Mouse (Mus musculus) spleen, postnatal 4 days (tissue): ENCODE data around the gene Trio.

Source experiments
- DNase-seq, 2 experiments: peaks; one replicate each; pipeline ENCODE4 v3.0.0; 2022; ENCODE audit warnings: low spot score in 2 of 2

Gene Trio

GRCm38 (mm10) chr15:28025447-28026166 is at the start of gene Trio:
Trio (minus strand) TSS chr15:28025848.
- DNase-seq = peak; percentile 81 to 89

- no peak for DNase-seq
Measured at GRCm38 (mm10) chr15:28074416-28074970, 48.8 kb upstream of the Trio start.

- no peak for DNase-seq
Measured at GRCm38 (mm10) chr15:28071601-28072000, 46.0 kb upstream of the Trio start.

GRCm38 (mm10) chr15:28070771-28071419 is 45.2 kb upstream of the Trio start:
- DNase-seq = no peak

- no peak for DNase-seq
Measured at GRCm38 (mm10) chr15:28070221-28070620, 44.6 kb upstream of the Trio start.

- no peak for DNase-seq
Measured at GRCm38 (mm10) chr15:28067373-28067772, 41.7 kb upstream of the Trio start.

- no peak for DNase-seq
Measured at GRCm38 (mm10) chr15:28066468-28066867, 40.8 kb upstream of the Trio start.

GRCm38 (mm10) chr15:28065572-28065971 is 39.9 kb upstream of the Trio start:
- no peak for DNase-seq

GRCm38 (mm10) chr15:28064733-28065088 is 39.1 kb upstream of the Trio start:
- DNase-seq = no peak

- no peak for DNase-seq
Measured at GRCm38 (mm10) chr15:28064081-28064732, 38.6 kb upstream of the Trio start.

GRCm38 (mm10) chr15:28063466-28063865 is 37.8 kb upstream of the Trio start:
- DNase-seq = no peak

GRCm38 (mm10) chr15:28062016-28062415 is 36.4 kb upstream of the Trio start:
- DNase-seq = no peak

GRCm38 (mm10) chr15:28060977-28061376 is 35.3 kb upstream of the Trio start:
- no peak for DNase-seq

GRCm38 (mm10) chr15:28060423-28060822 is 34.8 kb upstream of the Trio start:
- no peak for DNase-seq

- no peak for DNase-seq
Measured at GRCm38 (mm10) chr15:28057545-28057944, 31.9 kb upstream of the Trio start.

- DNase-seq = no peak
Measured at GRCm38 (mm10) chr15:28054731-28055130, 29.1 kb upstream of the Trio start.

GRCm38 (mm10) chr15:28054111-28054510 is 28.5 kb upstream of the Trio start:
- DNase-seq = no peak

- no peak for DNase-seq
Measured at GRCm38 (mm10) chr15:28053226-28053625, 27.6 kb upstream of the Trio start.

GRCm38 (mm10) chr15:28051811-28052210 is 26.2 kb upstream of the Trio start:
- DNase-seq = no peak

GRCm38 (mm10) chr15:28051104-28051625 is 25.5 kb upstream of the Trio start:
- DNase-seq = no peak

- no peak for DNase-seq
Measured at GRCm38 (mm10) chr15:28047711-28048110, 22.1 kb upstream of the Trio start.

GRCm38 (mm10) chr15:28041158-28041865 is 15.7 kb upstream of the Trio start:
- no peak for DNase-seq
